Mouse (Mus musculus): ENCODE measurements around the gene Clic6.

DNA sequence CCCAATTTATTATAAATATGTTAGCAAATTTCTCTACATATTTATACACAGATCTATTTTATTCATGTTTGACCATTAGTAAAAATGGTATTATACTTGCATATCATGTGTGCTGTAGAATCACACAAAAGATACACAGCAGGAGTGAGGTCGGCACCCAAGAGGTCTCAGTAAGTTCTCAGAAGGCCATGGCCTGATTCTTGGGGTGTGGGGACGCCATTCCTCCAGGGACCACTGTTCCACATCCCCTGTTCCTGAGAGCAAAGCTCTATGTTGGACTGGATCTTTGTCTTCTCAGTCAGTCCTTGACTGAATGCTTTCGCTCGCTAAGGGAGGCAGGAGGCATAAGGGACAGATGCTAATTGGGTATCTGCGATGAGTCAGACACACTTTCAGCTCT, at the start of gene Clic6:
- TF ChIP-seq CTCF (IDR thresholded peaks at IDR 0.05; ENCODE audit: extremely low read depth, insufficient read depth, insufficient read length, insufficient replicate concordance) (no peak), POLR2A (IDR thresholded peaks at IDR 0.05; ENCODE audit: low read depth, low read length) (no peak)
